In genomic region chr5:67844070-67844469, GRCm38 (mm10) we compare ENCODE assay signal across 12 mouse cellular contexts. TPM values are rescaled to one million over a fixed set of nuclear protein-coding genes. Genes with fewer than 3 reads are reported as not detected.
DNase-seq lines count a peak whose midpoint lies in the region; ATAC-seq and TF ChIP-seq lines count a peak whose summit lies in the region.
"Had no signal": no experiment of that assay in that cellular context is flagged by ENCODE, and none has a peak within 500 bp of the region (broad histone marks: within the 10 kb centered on the region; RNA-seq: fewer than 3 reads in every experiment).

No protein-coding gene starts in this region.

- peaks cover 43% of the 10 kb centered on the region for H3K4me1 ChIP-seq in heart, embryonic 13.5 days
- peaks cover 32% of the 10 kb centered on the region for H3K4me1 ChIP-seq in midbrain, embryonic 11.5 days (ENCODE audit: control insufficient read depth, insufficient read depth, low read length)
- H3K4me1 ChIP-seq in midbrain, embryonic 10.5 days: peaks cover 64% of the 10 kb centered on the region
- peaks cover 25 to 33% of the 10 kb centered on the region in 2 experiments for H3K4me1 ChIP-seq in liver, embryonic 14.5 days (replicated peaks; ENCODE audit: control insufficient read depth in 2 of 2, insufficient read depth in 2 of 2, low read length in 1 of 2)

- H3K27me3 ChIP-seq in heart, embryonic 13.5 days (replicated peaks): no peaks in the 10 kb centered on the region
- H3K27me3 ChIP-seq in midbrain, embryonic 11.5 days (ENCODE audit: control insufficient read depth, insufficient read depth, low read length): no peaks in the 10 kb centered on the region
- no peaks in the 10 kb centered on the region for H3K27me3 ChIP-seq in midbrain, embryonic 10.5 days (ENCODE audit: low read depth, poor library complexity, severe bottlenecking)
- no peaks in the 10 kb centered on the region for H3K27me3 ChIP-seq in liver, embryonic 14.5 days (ENCODE audit: control insufficient read depth, insufficient read depth, low read length)

- intact Hi-C loops in heart, postnatal 10 days (cut with DNase I): no loop called here

- no peak overlapping the region for H3K9ac ChIP-seq in heart, embryonic 13.5 days
- H3K9ac ChIP-seq in midbrain, embryonic 11.5 days (ENCODE audit: low read length): no peak overlapping the region
- H3K9ac ChIP-seq in liver, embryonic 14.5 days (replicated peaks): no peak overlapping the region

- TF ChIP-seq CTCF in liver, embryonic 14.5 days (IDR thresholded peaks at IDR 0.05; ENCODE audit: low read depth): no peak

- ATAC-seq in heart, embryonic 13.5 days (ENCODE audit: extremely low read depth, insufficient number of reproducible peaks, low FRiP score, low TSS enrichment): no peak
- no peak for ATAC-seq in midbrain, embryonic 11.5 days (ENCODE audit: low FRiP score)
- no peak for ATAC-seq in liver, embryonic 14.5 days (ENCODE audit: insufficient read depth)

- no peaks in the 10 kb centered on the region for H3K9me3 ChIP-seq in heart, embryonic 13.5 days
- H3K9me3 ChIP-seq in midbrain, embryonic 11.5 days (ENCODE audit: control insufficient read depth, low read length): no peaks in the 10 kb centered on the region
- no peaks in the 10 kb centered on the region for H3K9me3 ChIP-seq in midbrain, embryonic 10.5 days (replicated peaks)
- H3K9me3 ChIP-seq in liver, embryonic 14.5 days (ENCODE audit: control insufficient read depth, low read length): no peaks in the 10 kb centered on the region

- WGBS in heart, embryonic 13.5 days: 60% methylated on average over 4 of the region's 4 CpGs
- WGBS in midbrain, embryonic 11.5 days: 83% methylated on average over 4 of the region's 4 CpGs
- WGBS in midbrain, embryonic 10.5 days: 82% methylated on average over 4 of the region's 4 CpGs
- WGBS in liver, embryonic 14.5 days (ENCODE audit: insufficient replicate concordance): 73% methylated on average over 4 of the region's 4 CpGs

- peak overlapping the region; percentile 94 for H3K4me2 ChIP-seq in heart, embryonic 13.5 days
- no peak overlapping the region for H3K4me2 ChIP-seq in midbrain, embryonic 11.5 days
- H3K4me2 ChIP-seq in liver, embryonic 14.5 days (ENCODE audit: low read depth): peak overlapping the region; percentile 76

- H3K36me3 ChIP-seq in heart, embryonic 13.5 days: no peaks in the 10 kb centered on the region
- H3K36me3 ChIP-seq in midbrain, embryonic 11.5 days (ENCODE audit: control insufficient read depth, insufficient read depth, low read length): no peaks in the 10 kb centered on the region
- H3K36me3 ChIP-seq in midbrain, embryonic 10.5 days: no peaks in the 10 kb centered on the region
- no peaks in the 10 kb centered on the region for H3K36me3 ChIP-seq in liver, embryonic 14.5 days (replicated peaks; ENCODE audit: control insufficient read depth, insufficient read depth, low read depth)

- H3K4me3 ChIP-seq in heart, embryonic 13.5 days: no peak overlapping the region
- H3K4me3 ChIP-seq in midbrain, embryonic 11.5 days (ENCODE audit: low read depth, low read length): no peak overlapping the region
- H3K4me3 ChIP-seq in midbrain, embryonic 10.5 days: no peak overlapping the region
- H3K4me3 ChIP-seq in liver, embryonic 14.5 days (ENCODE audit: insufficient read depth in 1 of 2, low read depth in 2 of 2, low read length in 2 of 2): no peak overlapping the region
- H3K4me3 ChIP-seq: gastrocnemius, adult 2 months; myocyte had no signal

- H3K27ac ChIP-seq in heart, embryonic 13.5 days (replicated peaks): no peak overlapping the region
- no peak overlapping the region for H3K27ac ChIP-seq in midbrain, embryonic 11.5 days (ENCODE audit: low read depth, low read length)
- H3K27ac ChIP-seq in midbrain, embryonic 10.5 days (replicated peaks): no peak overlapping the region
- H3K27ac ChIP-seq in liver, embryonic 14.5 days: no peak overlapping the region
- H3K27ac ChIP-seq: gastrocnemius, adult 2 months; kidney, postnatal 0 days had no signal

- DNase-seq in heart, postnatal 10 days: no peak
- peak; percentile 49 for DNase-seq in midbrain, embryonic 11.5 days (ENCODE audit: low spot score, missing footprints)
- DNase-seq in midbrain, embryonic 10.5 days (ENCODE audit: low spot score): no peak
- no peak for DNase-seq in liver, embryonic 14.5 days (ENCODE audit: low read depth in 3 of 3, low spot score in 3 of 3)
- DNase-seq in thymus, postnatal 10 days (ENCODE audit: low spot score in 2 of 2): no peak
- DNase-seq in thymus, postnatal 4 days: no peak
- DNase-seq: gastrocnemius, adult 2 months; right cerebral cortex, adult 18-20 months; thymus, postnatal 25 days had no signal

- TF ChIP-seq EP300 in liver, embryonic 14.5 days (IDR thresholded peaks at IDR 0.05; ENCODE audit: low read depth): no peak

RNA-seq across cellular contexts. Expression of gene Atp8a1, which starts 3.2 kb away (rescaled TPM):
- 6.8 and 8.1 TPM in 2 replicates for polyA plus RNA-seq in heart, embryonic 13.5 days (2015; fragmentation: Nextera tagmentation; extraction: Ambion mirVana)
- total RNA-seq in heart, postnatal 10 days (2021): 10 to 100 TPM; 19.2 to 20.3 TPM
- 31.9 and 33.4 TPM in 2 replicates for polyA plus RNA-seq in midbrain, embryonic 11.5 days (2014; fragmentation: Nextera tagmentation; extraction: Ambion mirVana)
- 21.3 and 29.6 TPM in 2 replicates for polyA plus RNA-seq in midbrain, embryonic 10.5 days (2016; fragmentation: Nextera tagmentation; extraction: Ambion mirVana)
- polyA plus RNA-seq in liver, embryonic 14.5 days (2012; rRNA removed): 17.5 and 21.0 TPM in 2 replicates
- 42.5 and 43.6 TPM in 2 replicates for polyA plus RNA-seq in liver, embryonic 14.5 days (2014; fragmentation: Nextera tagmentation; extraction: Ambion mirVana)
